Mouse (Mus musculus): Measurements from ENCODE around the gene A630001G21Rik. TPM values are rescaled to one million over a fixed set of nuclear protein-coding genes. Genes with fewer than 3 reads are reported as not detected.

Gene A630001G21Rik
- polyA plus RNA-seq, 1 experiment from 2014 or later = 1.0 TPM

GRCm38 (mm10) chr1:85734511-85734910 lies 43.9 kb downstream of the A630001G21Rik start:
- 0 out of 2 replicates have a peak, but pooled peaks cover 5% of the 10 kb centered on the region for H3K4me1 ChIP-seq (replicated peaks)
- no peak overlapping the region for H3K4me3 ChIP-seq (replicated peaks)
- H3K36me3 ChIP-seq = no peaks in the 10 kb centered on the region
- no peak overlapping the region for H3K9ac ChIP-seq (replicated peaks)
- ATAC-seq (ENCODE audit: insufficient number of reproducible peaks, insufficient read depth, low FRiP score, low TSS enrichment, low read depth) = no peak
- no peaks in the 10 kb centered on the region; the same call in 1 of the 2 replicates for H3K27me3 ChIP-seq
- no peak overlapping the region for H3K4me2 ChIP-seq
- H3K27ac ChIP-seq = no peak overlapping the region
- WGBS = 82% methylated on average over 1 of the region's 1 CpGs
- H3K9me3 ChIP-seq = no peaks in the 10 kb centered on the region

GRCm38 (mm10) chr1:85732581-85732980 lies 45.9 kb downstream of the A630001G21Rik start:
- Histone ChIP-seq H3K9me3 (no peaks in the 10 kb centered on the region), H3K4me1 (replicated peaks) (0 out of 2 replicates have a peak, but pooled peaks cover 5% of the 10 kb centered on the region), H3K27ac (no peak overlapping the region), H3K4me3 (replicated peaks) (no peak overlapping the region), H3K4me2 (no peak overlapping the region), H3K36me3 (no peaks in the 10 kb centered on the region), H3K9ac (replicated peaks) (no peak overlapping the region), H3K27me3 (no peaks in the 10 kb centered on the region; the same call in 1 of the 2 replicates)
- no peak for ATAC-seq (ENCODE audit: insufficient number of reproducible peaks, insufficient read depth, low FRiP score, low TSS enrichment, low read depth)
- 90% methylated on average over 3 of the region's 3 CpGs for WGBS

GRCm38 (mm10) chr1:85730471-85730870 lies 48.0 kb downstream of the A630001G21Rik start:
- WGBS = 83% methylated on average over 6 of the region's 6 CpGs
- Histone ChIP-seq H3K9me3 (no peaks in the 10 kb centered on the region), H3K27ac (no peak overlapping the region), H3K9ac (replicated peaks) (no peak overlapping the region), H3K27me3 (no peaks in the 10 kb centered on the region), H3K4me1 (replicated peaks) (no peaks in the 10 kb centered on the region), H3K36me3 (no peaks in the 10 kb centered on the region), H3K4me2 (no peak overlapping the region), H3K4me3 (replicated peaks) (no peak overlapping the region)
- no peak for ATAC-seq (ENCODE audit: insufficient number of reproducible peaks, insufficient read depth, low FRiP score, low TSS enrichment, low read depth)

- H3K27ac ChIP-seq = no peak overlapping the region
- H3K9me3 ChIP-seq = no peaks in the 10 kb centered on the region
- H3K4me1 ChIP-seq (replicated peaks) = no peaks in the 10 kb centered on the region
- 78% methylated on average over 10 of the region's 10 CpGs for WGBS
- peak; percentile 34; the same call in 1 of the 2 replicates for ATAC-seq (ENCODE audit: insufficient number of reproducible peaks, insufficient read depth, low FRiP score, low TSS enrichment, low read depth)
- H3K36me3 ChIP-seq = no peaks in the 10 kb centered on the region
- H3K9ac ChIP-seq (replicated peaks) = no peak overlapping the region
- no peak overlapping the region for H3K4me3 ChIP-seq (replicated peaks)
- no peak overlapping the region for H3K4me2 ChIP-seq
- H3K27me3 ChIP-seq = no peaks in the 10 kb centered on the region
Observed at GRCm38 (mm10) chr1:85720220-85720893, 58.1 kb downstream of the A630001G21Rik start.

- H3K9me3 ChIP-seq = no peaks in the 10 kb centered on the region
- WGBS = 81% methylated on average over 4 of the region's 4 CpGs
- no peak for ATAC-seq (ENCODE audit: insufficient number of reproducible peaks, insufficient read depth, low FRiP score, low TSS enrichment, low read depth)
Observed at GRCm38 (mm10) chr1:85719049-85719448, 59.4 kb downstream of the A630001G21Rik start.

GRCm38 (mm10) chr1:85716447-85717027 lies 61.9 kb downstream of the A630001G21Rik start:
- 69% methylated on average over 7 of the region's 7 CpGs for WGBS
- Histone ChIP-seq H3K9me3 (no peaks in the 10 kb centered on the region), H3K9ac (replicated peaks) (no peak overlapping the region), H3K27ac (no peak overlapping the region), H3K27me3 (no peaks in the 10 kb centered on the region), H3K36me3 (no peaks in the 10 kb centered on the region), H3K4me1 (replicated peaks) (no peaks in the 10 kb centered on the region), H3K4me3 (replicated peaks) (no peak overlapping the region), H3K4me2 (no peak overlapping the region)
- ATAC-seq (ENCODE audit: insufficient number of reproducible peaks, insufficient read depth, low FRiP score, low TSS enrichment, low read depth) = no peak

More at GRCm38 (mm10) chr1:85719049-85719448, 59.4 kb downstream of the A630001G21Rik start:
- Histone ChIP-seq H3K4me3 (replicated peaks) (no peak overlapping the region), H3K4me2 (no peak overlapping the region), H3K4me1 (replicated peaks) (no peaks in the 10 kb centered on the region), H3K27ac (no peak overlapping the region), H3K27me3 (no peaks in the 10 kb centered on the region), H3K9ac (replicated peaks) (no peak overlapping the region), H3K36me3 (no peaks in the 10 kb centered on the region)

DNA sequence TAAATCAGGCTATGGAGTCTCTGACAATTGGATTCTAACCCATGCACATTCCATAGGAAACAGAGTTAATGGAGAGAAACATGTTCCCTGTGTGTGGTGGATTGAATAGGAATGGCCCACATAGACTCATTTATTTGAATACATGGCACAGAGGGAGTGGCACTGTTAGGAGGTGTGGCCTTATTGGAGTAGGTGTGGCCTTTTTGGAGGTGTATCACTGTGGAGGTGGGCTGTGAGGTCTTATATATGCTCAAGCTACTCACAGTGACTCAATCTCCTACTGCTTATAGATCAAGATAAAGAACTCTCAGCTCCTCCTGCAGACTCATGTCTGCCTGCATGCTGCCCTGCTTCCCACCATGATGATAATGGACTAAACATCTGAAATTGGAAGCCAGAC lies 63.9 kb downstream of the A630001G21Rik start:
- Histone ChIP-seq H3K4me2 (no peak overlapping the region), H3K4me3 (replicated peaks) (no peak overlapping the region), H3K9me3 (no peaks in the 10 kb centered on the region), H3K4me1 (replicated peaks) (no peaks in the 10 kb centered on the region), H3K36me3 (no peaks in the 10 kb centered on the region), H3K27ac (no peak overlapping the region), H3K9ac (replicated peaks) (no peak overlapping the region), H3K27me3 (no peaks in the 10 kb centered on the region)
- ATAC-seq (ENCODE audit: insufficient number of reproducible peaks, insufficient read depth, low FRiP score, low TSS enrichment, low read depth) = no peak

- Histone ChIP-seq H3K9ac (replicated peaks) (no peak overlapping the region), H3K36me3 (no peaks in the 10 kb centered on the region), H3K4me3 (replicated peaks) (no peak overlapping the region), H3K27me3 (no peaks in the 10 kb centered on the region), H3K4me1 (replicated peaks) (0 out of 2 replicates have a peak, but pooled peaks cover 7% of the 10 kb centered on the region), H3K27ac (no peak overlapping the region), H3K9me3 (no peaks in the 10 kb centered on the region), H3K4me2 (no peak overlapping the region)
- no peak for ATAC-seq (ENCODE audit: insufficient number of reproducible peaks, insufficient read depth, low FRiP score, low TSS enrichment, low read depth)
- 88% methylated on average over 2 of the region's 2 CpGs for WGBS
Observed at GRCm38 (mm10) chr1:85706754-85707153, 71.7 kb downstream of the A630001G21Rik start.

DNA sequence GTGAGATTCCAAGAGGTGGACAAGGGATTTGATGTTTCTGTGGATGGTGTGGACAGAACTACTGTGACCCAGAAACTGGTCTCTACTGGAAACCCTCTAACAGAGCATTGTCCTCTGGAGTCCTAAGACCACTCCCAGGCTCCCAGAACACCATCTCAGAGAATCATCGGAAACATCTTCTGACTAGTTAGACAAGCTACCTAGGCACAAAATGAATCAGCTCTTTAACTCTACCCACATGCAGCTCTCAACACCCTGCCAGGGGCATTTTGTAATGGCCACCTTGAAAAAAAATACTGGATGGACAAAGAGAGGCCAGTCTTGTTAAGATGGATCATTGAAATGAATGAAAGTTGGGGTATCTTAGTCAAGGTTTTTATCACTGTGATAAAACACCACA lies 72.9 kb downstream of the A630001G21Rik start:
- H3K27me3 ChIP-seq = no peaks in the 10 kb centered on the region
- H3K4me3 ChIP-seq (replicated peaks) = no peak overlapping the region
- H3K9me3 ChIP-seq = no peaks in the 10 kb centered on the region
- no peak overlapping the region for H3K27ac ChIP-seq
- WGBS = 85% methylated on average over 1 of the region's 1 CpGs
- H3K9ac ChIP-seq (replicated peaks) = no peak overlapping the region
- H3K4me2 ChIP-seq = no peak overlapping the region
- 0 out of 2 replicates have a peak, but pooled peaks cover 7% of the 10 kb centered on the region for H3K4me1 ChIP-seq (replicated peaks)
- H3K36me3 ChIP-seq = no peaks in the 10 kb centered on the region
- no peak for ATAC-seq (ENCODE audit: insufficient number of reproducible peaks, insufficient read depth, low FRiP score, low TSS enrichment, low read depth)

DNA sequence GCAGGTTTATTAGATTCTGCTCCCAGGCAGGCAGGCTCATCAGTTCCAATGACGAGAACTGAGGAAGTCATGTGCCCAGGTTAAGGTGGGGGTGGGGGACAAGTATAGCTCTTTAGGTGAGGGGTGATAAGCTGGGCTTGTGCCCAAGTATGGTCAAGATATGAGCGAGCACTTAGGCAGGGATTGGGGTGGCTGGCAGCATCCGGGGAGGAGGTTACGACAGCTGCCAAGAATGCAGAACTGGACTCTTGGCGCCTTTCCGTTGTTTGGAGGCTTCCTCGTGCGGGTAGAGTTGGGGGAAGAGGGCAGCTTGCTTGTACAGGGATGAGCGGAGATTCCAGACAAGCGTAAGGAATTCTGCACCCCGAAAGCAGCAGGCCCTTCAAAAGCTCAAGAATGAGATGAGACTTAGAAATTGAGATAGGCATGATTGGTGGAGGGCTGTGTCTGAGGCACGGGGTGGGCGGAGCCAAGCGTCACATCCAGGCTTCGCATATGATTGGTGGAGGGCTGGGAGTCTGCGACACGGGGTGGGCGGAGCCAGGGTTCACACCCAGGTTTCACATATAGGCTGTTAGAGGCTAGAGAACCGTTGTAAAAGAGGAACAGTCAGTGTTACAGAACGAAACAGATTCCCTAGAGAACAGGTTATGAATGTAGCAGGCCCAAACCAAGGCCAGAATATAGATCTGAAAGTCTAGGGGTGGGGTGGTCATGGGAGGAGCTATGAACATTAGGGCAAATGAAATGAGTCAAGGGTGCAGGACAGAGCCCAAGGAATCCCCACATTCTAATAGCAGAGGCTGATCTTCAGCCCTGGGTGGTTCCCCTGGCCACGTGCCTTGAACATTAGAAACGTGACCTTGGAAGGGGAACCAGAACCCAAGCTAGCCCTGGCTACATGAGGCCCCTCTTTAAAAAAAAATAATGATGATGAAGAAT lies 74.9 kb downstream of the A630001G21Rik start:
- ATAC-seq (ENCODE audit: insufficient number of reproducible peaks, insufficient read depth, low FRiP score, low TSS enrichment, low read depth) = peak; percentile 87
- H3K36me3 ChIP-seq = no peaks in the 10 kb centered on the region
- H3K9ac ChIP-seq (replicated peaks) = no peak overlapping the region
- no peaks in the 10 kb centered on the region for H3K9me3 ChIP-seq
- peak overlapping the region; percentile 52 for H3K4me2 ChIP-seq
- 20% methylated on average over 22 of the region's 22 CpGs for WGBS
- 0 out of 2 replicates have a peak, but pooled peaks cover 7% of the 10 kb centered on the region for H3K4me1 ChIP-seq (replicated peaks)
- peak overlapping the region; percentile 33 for H3K4me3 ChIP-seq (replicated peaks)
- no peaks in the 10 kb centered on the region for H3K27me3 ChIP-seq
- no peak overlapping the region for H3K27ac ChIP-seq

DNA sequence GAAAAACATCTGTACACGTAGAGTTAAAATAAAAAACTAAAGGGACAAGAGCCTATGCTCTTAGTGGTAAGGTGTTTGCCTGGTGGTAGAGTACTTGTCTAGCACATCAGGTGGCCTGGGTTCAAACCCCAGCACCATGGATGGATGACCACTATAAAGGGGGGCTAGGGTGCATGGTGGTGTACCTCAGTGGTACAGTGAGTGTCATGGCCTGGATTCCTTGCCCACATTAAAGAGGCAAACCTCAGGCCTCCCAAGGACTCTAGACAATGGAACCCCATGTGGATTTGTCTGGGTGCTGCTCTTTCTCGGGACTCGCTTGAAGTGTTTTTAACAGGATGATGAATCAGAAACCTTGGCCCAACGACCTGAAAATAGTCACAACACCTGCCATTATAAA lies 75.9 kb downstream of the A630001G21Rik start:
- Histone ChIP-seq H3K4me3 (replicated peaks) (no peak overlapping the region), H3K27me3 (no peaks in the 10 kb centered on the region), H3K9me3 (no peaks in the 10 kb centered on the region), H3K4me2 (no peak overlapping the region), H3K9ac (replicated peaks) (no peak overlapping the region), H3K27ac (no peak overlapping the region), H3K36me3 (no peaks in the 10 kb centered on the region), H3K4me1 (replicated peaks) (0 out of 2 replicates have a peak, but pooled peaks cover 7% of the 10 kb centered on the region)
- ATAC-seq (ENCODE audit: insufficient number of reproducible peaks, insufficient read depth, low FRiP score, low TSS enrichment, low read depth) = no peak
- 76% methylated on average over 4 of the region's 4 CpGs for WGBS
